Comparison of ENCODE assay signal across 16 mouse cellular contexts in genomic region chr4:107717718-107718313, GRCm38 (mm10). TPM values are rescaled to one million over a fixed set of nuclear protein-coding genes. Genes with fewer than 3 reads are reported as not detected.
DNase-seq lines count a peak whose midpoint lies in the region; ATAC-seq and TF ChIP-seq lines count a peak whose summit lies in the region.
"Had no signal": no experiment of that assay in that cellular context is flagged by ENCODE, and none has a peak within 500 bp of the region (broad histone marks: within the 10 kb centered on the region; RNA-seq: fewer than 3 reads in every experiment).

No protein-coding gene starts in this region.

- 0 out of 2 replicates have a peak overlapping the region, but pooled peaks have one; percentile 19 for H3K27ac ChIP-seq in hindbrain, embryonic 13.5 days
- no peak overlapping the region for H3K27ac ChIP-seq in hindbrain, embryonic 12.5 days
- H3K27ac ChIP-seq in hindbrain, embryonic 16.5 days (ENCODE audit: low read depth, low read length), result peak overlapping the region; percentile 36
- H3K27ac ChIP-seq in midbrain, embryonic 15.5 days, result peak overlapping the region; percentile 48
- H3K27ac ChIP-seq in lung, postnatal 0 days (ENCODE audit: low read length), result no peak overlapping the region

- TF ChIP-seq EP300 in lung, postnatal 0 days (IDR thresholded peaks at IDR 0.05), result no peak

- no peak overlapping the region for H3K4me3 ChIP-seq in hindbrain, embryonic 13.5 days
- no peak overlapping the region for H3K4me3 ChIP-seq in hindbrain, embryonic 12.5 days
- no peak overlapping the region for H3K4me3 ChIP-seq in hindbrain, embryonic 16.5 days (ENCODE audit: low read length)
- H3K4me3 ChIP-seq in midbrain, embryonic 15.5 days, result no peak overlapping the region
- H3K4me3 ChIP-seq in lung, postnatal 0 days (ENCODE audit: low read depth, low read length), result no peak overlapping the region
- H3K4me3 ChIP-seq: liver, embryonic 15.5 days; megakaryocyte, embryonic 14.5 days had no signal

- H3K4me1 ChIP-seq in hindbrain, embryonic 13.5 days (replicated peaks), result peaks cover 20% of the 10 kb centered on the region
- peaks cover 17% of the 10 kb centered on the region for H3K4me1 ChIP-seq in hindbrain, embryonic 12.5 days
- H3K4me1 ChIP-seq in hindbrain, embryonic 16.5 days (ENCODE audit: control insufficient read depth, insufficient read depth, low read depth, low read length), result peaks cover 17% of the 10 kb centered on the region
- peaks cover 24% of the 10 kb centered on the region for H3K4me1 ChIP-seq in midbrain, embryonic 15.5 days
- no peaks in the 10 kb centered on the region for H3K4me1 ChIP-seq in lung, postnatal 0 days (ENCODE audit: insufficient read depth, low read depth, low read length)

- no peaks in the 10 kb centered on the region for H3K36me3 ChIP-seq in hindbrain, embryonic 13.5 days
- no peaks in the 10 kb centered on the region for H3K36me3 ChIP-seq in hindbrain, embryonic 12.5 days
- H3K36me3 ChIP-seq in hindbrain, embryonic 16.5 days (ENCODE audit: control insufficient read depth, insufficient read depth, low read length), result no peaks in the 10 kb centered on the region
- H3K36me3 ChIP-seq in midbrain, embryonic 15.5 days (replicated peaks), result no peaks in the 10 kb centered on the region
- no peaks in the 10 kb centered on the region for H3K36me3 ChIP-seq in lung, postnatal 0 days (ENCODE audit: insufficient read depth, low read length)
- H3K36me3 ChIP-seq: liver, embryonic 15.5 days had no signal

- in situ Hi-C loops in Patski (cut with MboI; ENCODE audit: low pct_unique_long_range_greater_than_20kb), result no loop called here

- no peak overlapping the region for H3K4me2 ChIP-seq in hindbrain, embryonic 13.5 days
- H3K4me2 ChIP-seq in hindbrain, embryonic 12.5 days (replicated peaks), result no peak overlapping the region
- H3K4me2 ChIP-seq in hindbrain, embryonic 16.5 days (ENCODE audit: low read length), result no peak overlapping the region
- no peak overlapping the region for H3K4me2 ChIP-seq in midbrain, embryonic 15.5 days
- H3K4me2 ChIP-seq in lung, postnatal 0 days (replicated peaks; ENCODE audit: low read depth, low read length), result no peak overlapping the region
- H3K4me2 ChIP-seq: heart, embryonic 11.5 days; liver, embryonic 15.5 days had no signal

- ATAC-seq in hindbrain, embryonic 13.5 days (ENCODE audit: low FRiP score), result no peak
- ATAC-seq in hindbrain, embryonic 12.5 days (ENCODE audit: low FRiP score), result no peak
- ATAC-seq in Patski, result no peak
- ATAC-seq in hindbrain, embryonic 16.5 days, result no peak
- ATAC-seq in midbrain, embryonic 15.5 days (replicated peaks), result peak; percentile 29; the same call in 1 of the 2 replicates
- ATAC-seq in lung, postnatal 0 days, result no peak
- ATAC-seq: intestine, embryonic 16.5 days had no signal

- CTCF ChIA-PET in Patski (lab: Charles Lee), result interaction anchor here (1.3 kb wide), 1 partner anchor 17 kb away, joined by 6 read pairs; no protein-coding TSS in a partner anchor

- peaks cover 3% of the 10 kb centered on the region; the same call in 1 of the 2 replicates for H3K27me3 ChIP-seq in hindbrain, embryonic 13.5 days
- H3K27me3 ChIP-seq in hindbrain, embryonic 12.5 days, result 0 out of 2 replicates have a peak, but pooled peaks cover 3% of the 10 kb centered on the region
- H3K27me3 ChIP-seq in Patski, result no peaks in the 10 kb centered on the region
- H3K27me3 ChIP-seq in hindbrain, embryonic 16.5 days (replicated peaks; ENCODE audit: control insufficient read depth, insufficient read depth, low read length), result no peaks in the 10 kb centered on the region
- H3K27me3 ChIP-seq in midbrain, embryonic 15.5 days (replicated peaks), result no peaks in the 10 kb centered on the region
- H3K27me3 ChIP-seq in lung, postnatal 0 days (replicated peaks; ENCODE audit: insufficient read depth, low read length), result no peaks in the 10 kb centered on the region

- POLR2A ChIA-PET in Patski (lab: Charles Lee), result no interaction called here

- H3K9me3 ChIP-seq in hindbrain, embryonic 13.5 days, result no peaks in the 10 kb centered on the region
- H3K9me3 ChIP-seq in hindbrain, embryonic 12.5 days (replicated peaks), result no peaks in the 10 kb centered on the region
- H3K9me3 ChIP-seq in hindbrain, embryonic 16.5 days (ENCODE audit: control insufficient read depth, low read length), result no peaks in the 10 kb centered on the region
- no peaks in the 10 kb centered on the region for H3K9me3 ChIP-seq in midbrain, embryonic 15.5 days
- no peaks in the 10 kb centered on the region for H3K9me3 ChIP-seq in lung, postnatal 0 days (ENCODE audit: low read length)
- H3K9me3 ChIP-seq: liver, embryonic 15.5 days had no signal

- DNase-seq in Patski (ENCODE audit: low read depth, low spot score), result no peak
- DNase-seq in gastrocnemius, postnatal 10 days, result no peak
- no peak for DNase-seq in lung, postnatal 0 days (ENCODE audit: low spot score)
- no peak for DNase-seq in retina, postnatal 1 day
- DNase-seq: adrenal gland, postnatal 10 days; B cell, adult 2 months; cerebellum, adult 9-10 months had no signal

- peak; percentile 8 for TF ChIP-seq CTCF in Patski (IDR thresholded peaks at IDR 0.05)
- TF ChIP-seq CTCF in lung, postnatal 0 days (IDR thresholded peaks at IDR 0.05), result no peak

- no peak overlapping the region for H3K9ac ChIP-seq in hindbrain, embryonic 13.5 days
- no peak overlapping the region for H3K9ac ChIP-seq in hindbrain, embryonic 12.5 days
- H3K9ac ChIP-seq in hindbrain, embryonic 16.5 days (ENCODE audit: low read depth, low read length), result no peak overlapping the region; the same call in 1 of the 2 replicates
- no peak overlapping the region for H3K9ac ChIP-seq in midbrain, embryonic 15.5 days
- H3K9ac ChIP-seq in lung, postnatal 0 days (replicated peaks; ENCODE audit: low read depth), result no peak overlapping the region
- H3K9ac ChIP-seq: liver, embryonic 15.5 days had no signal

- WGBS in hindbrain, embryonic 13.5 days, result 49% methylated on average over 8 of the region's 8 CpGs
- WGBS in hindbrain, embryonic 12.5 days, result 59% methylated on average over 8 of the region's 8 CpGs
- WGBS in hindbrain, embryonic 16.5 days, result 29% methylated on average over 8 of the region's 8 CpGs
- WGBS in midbrain, embryonic 15.5 days, result 42% methylated on average over 8 of the region's 8 CpGs
- WGBS in lung, postnatal 0 days, result 64% methylated on average over 8 of the region's 8 CpGs

RNA-seq across cellular contexts. Expression of gene Dmrtb1, which starts 33.8 kb away (rescaled TPM):
- polyA plus RNA-seq in hindbrain, embryonic 13.5 days (2015; fragmentation: Nextera tagmentation; extraction: Ambion mirVana), result 21.8 and 26.3 TPM in 2 replicates
- 29.8 and 32.0 TPM in 2 replicates for polyA plus RNA-seq in hindbrain, embryonic 12.5 days (2016; fragmentation: Nextera tagmentation; extraction: Ambion mirVana)
- not detected for polyA plus RNA-seq in Patski (2021)
- polyA plus RNA-seq in hindbrain, embryonic 16.5 days (2015; fragmentation: Nextera tagmentation; extraction: Ambion mirVana), result 10.9 and 15.8 TPM in 2 replicates
- polyA plus RNA-seq in midbrain, embryonic 15.5 days (2015; fragmentation: Nextera tagmentation; extraction: Ambion mirVana), result 52.0 and 58.2 TPM in 2 replicates
- not detected for total RNA-seq in gastrocnemius, postnatal 10 days (2021)
- 0.08 TPM in 1 of 2 replicates, not detected in the other for polyA plus RNA-seq in lung, postnatal 0 days (2015; fragmentation: Nextera tagmentation; extraction: Ambion mirVana)
- total RNA-seq: adrenal gland, postnatal 10 days had no signal
- polyA plus RNA-seq: heart, embryonic 11.5 days; intestine, embryonic 16.5 days; liver, embryonic 15.5 days; stomach, embryonic 14.5 days had no signal

Comparison
In these comparisons a context has a peak if more than half of its experiments do, and no peak if none do; other contexts are left out.
1. H3K27ac ChIP-seq: peak in hindbrain, embryonic 13.5 days (single experiment), hindbrain, embryonic 16.5 days (single experiment) and midbrain, embryonic 15.5 days (single experiment); none in hindbrain, embryonic 12.5 days (single experiment) and lung, postnatal 0 days (single experiment).
2. RNA of gene Dmrtb1, which starts 33.8 kb away (polyA plus RNA-seq): 52.0 to 58.2 TPM in midbrain, embryonic 15.5 days, 29.8 to 32.0 TPM in hindbrain, embryonic 12.5 days, 21.8 to 26.3 TPM in hindbrain, embryonic 13.5 days and 10.9 to 15.8 TPM in hindbrain, embryonic 16.5 days; 0.08 TPM in lung, postnatal 0 days and not detected in Patski (single experiment); every median in the first group is over 10 times any median in the second.